Mouse (Mus musculus) midbrain, embryonic 11.5 days (tissue): ENCODE results near the gene Hoxa9. TPM values are rescaled to one million over a fixed set of nuclear protein-coding genes. Genes with fewer than 3 reads are reported as not detected.

Experiments
- ATAC-seq: fragments of 200-750 bp; cut with Nextera tagmentation; 2 replicates; pipeline ENCODE4 v1.8.0; 2017; ENCODE audit warnings: moderate TSS enrichment, moderate library complexity; ENCODE audit not compliant: low FRiP score
- DNase-seq: peaks from one replicate; pipeline ENCODE4 v3.0.0; 2015; ENCODE audit warnings: low spot score; ENCODE audit errors: missing footprints
- H3K27ac ChIP-seq: fragments of 300-500 bp; sonication (generic); 2 replicates; pipeline ENCODE4 v1.5.1; 2014; ENCODE audit warnings: low read depth, low read length
- H3K27me3 ChIP-seq: fragments of 300-500 bp; sonication (generic); 2 replicates; pipeline ENCODE4 v1.6.1; 2014; ENCODE audit warnings: mild to moderate bottlenecking, low read length, moderate library complexity, mixed read lengths; ENCODE audit not compliant: control insufficient read depth, insufficient read depth
- H3K36me3 ChIP-seq: fragments of 300-500 bp; sonication (generic); 2 replicates; pipeline ENCODE4 v1.6.1; 2014; ENCODE audit warnings: mild to moderate bottlenecking, low read length, moderate library complexity, mixed read lengths; ENCODE audit not compliant: control insufficient read depth, insufficient read depth
- H3K4me1 ChIP-seq: fragments of 300-500 bp; sonication (generic); 2 replicates; pipeline ENCODE4 v1.6.1; 2014; ENCODE audit warnings: low read length; ENCODE audit not compliant: control insufficient read depth, insufficient read depth
- H3K4me2 ChIP-seq: fragments of 300-500 bp; sonication (generic); 2 replicates; pipeline ENCODE4 v1.6.1; 2014; ENCODE audit warnings: mild to moderate bottlenecking, moderate library complexity
- H3K4me3 ChIP-seq: fragments of 300-500 bp; sonication (generic); 2 replicates; pipeline ENCODE4 v1.5.1; 2014; ENCODE audit warnings: low read depth, low read length
- H3K9ac ChIP-seq: fragments of 300-500 bp; sonication (generic); 2 replicates; pipeline ENCODE4 v1.6.1; 2014; ENCODE audit warnings: low read length
- H3K9me3 ChIP-seq: fragments of 300-500 bp; sonication (generic); 2 replicates; pipeline ENCODE4 v1.6.1; 2016; ENCODE audit warnings: low read length; ENCODE audit not compliant: control insufficient read depth
- WGBS: fragments of 180-500 bp; shearing (Covaris S2); extraction: QIAGEN DNeasy Blood & Tissue Kit; methylation state at CpG from one replicate; pipeline ENCODE4 v1.1.7; 2014; 5-methylcytosine and 5-hydroxymethylcytosine counted together
- polyA plus RNA-seq: library from polyadenylated mRNA; unstranded; fragments of >200 nt; fragmentation: Nextera tagmentation; extraction: Ambion mirVana; gene quantifications from 2 replicates; pipeline ENCODE4 v1.2.1, GENCODE M21; 2014

Gene Hoxa9
- polyA plus RNA-seq, 1 experiment from 2014 or later = not detected

DNA sequence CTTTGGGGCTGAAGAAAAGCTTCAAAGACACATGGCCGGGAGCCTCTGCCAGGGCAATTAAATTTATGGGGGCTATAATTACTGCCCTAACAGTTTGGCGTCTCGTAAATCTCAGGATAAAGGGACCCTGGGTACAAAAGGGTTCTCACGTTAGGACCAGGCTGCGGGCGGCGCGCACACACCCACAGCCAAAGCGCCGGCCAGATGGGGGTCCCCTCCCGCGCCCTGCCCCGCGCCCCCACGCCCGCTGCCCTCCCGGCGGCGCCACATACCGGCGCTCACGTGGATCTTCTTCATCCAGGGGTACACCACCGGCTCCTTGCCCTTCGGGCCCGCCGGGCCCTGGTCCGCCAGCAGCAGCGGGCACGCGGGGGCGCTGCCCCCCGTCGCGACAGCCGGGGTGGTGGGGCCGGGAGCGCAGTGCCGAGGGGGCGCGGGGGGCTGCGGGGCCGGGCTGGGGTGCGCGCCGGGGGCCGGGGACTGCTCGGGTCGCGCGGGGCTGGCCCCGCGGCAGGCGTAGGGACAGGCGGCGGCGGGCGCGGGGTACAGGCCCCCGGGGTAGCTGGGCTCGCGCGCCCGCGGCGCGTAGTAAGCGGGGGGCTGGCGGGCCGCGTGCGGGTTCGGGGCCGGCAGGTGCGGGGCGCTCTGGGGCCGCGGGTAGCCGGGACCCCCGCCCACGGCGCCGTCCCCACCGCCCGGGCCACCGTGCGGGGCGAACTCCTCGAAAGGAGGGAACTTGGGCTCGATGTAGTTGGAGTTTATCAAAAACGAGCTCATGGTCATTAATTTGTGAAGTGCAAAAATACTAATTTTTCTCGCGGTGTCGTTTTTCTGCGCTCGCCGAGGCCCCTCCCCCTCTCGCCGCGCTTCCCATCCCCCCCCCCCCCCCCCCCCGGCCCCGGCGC lies 39.7 kb downstream of the Hoxa9 start, which contains the start of gene Hoxa4:
Hoxa4 (minus strand) TSS at position 848 of the 905 bp plus-strand sequence.
- ATAC-seq (no peak), DNase-seq (no peak)
- Histone ChIP-seq H3K9ac (no peak within 1 kb of the TSS; the same call in 1 of the 2 replicates), H3K4me1 (peaks cover 10% of the 10 kb centered on the region), H3K4me3 (peak within 1 kb of the TSS; percentile 34), H3K36me3 (no peaks in the 10 kb centered on the region), H3K27ac (no peak within 1 kb of the TSS), H3K4me2 (peak within 1 kb of the TSS; percentile 54), H3K9me3 (no peaks in the 10 kb centered on the region), H3K27me3 (peaks cover 100% of the 10 kb centered on the region)
- WGBS = 1% methylated on average over 85 of the region's 102 CpGs

- Histone ChIP-seq H3K9ac (no peak overlapping the region), H3K4me2 (no peak overlapping the region), H3K9me3 (no peaks in the 10 kb centered on the region), H3K4me1 (peaks cover 10% of the 10 kb centered on the region), H3K36me3 (no peaks in the 10 kb centered on the region), H3K27ac (no peak overlapping the region), H3K27me3 (peaks cover 100% of the 10 kb centered on the region), H3K4me3 (no peak overlapping the region)
- DNase-seq (peak; percentile 95), ATAC-seq (no peak)
- under 1% methylated on average over 23 of the region's 23 CpGs for WGBS
These were observed 40.5 kb downstream of the Hoxa9 start for GRCm38 (mm10) chr6:52190410-52190809.

DNA sequence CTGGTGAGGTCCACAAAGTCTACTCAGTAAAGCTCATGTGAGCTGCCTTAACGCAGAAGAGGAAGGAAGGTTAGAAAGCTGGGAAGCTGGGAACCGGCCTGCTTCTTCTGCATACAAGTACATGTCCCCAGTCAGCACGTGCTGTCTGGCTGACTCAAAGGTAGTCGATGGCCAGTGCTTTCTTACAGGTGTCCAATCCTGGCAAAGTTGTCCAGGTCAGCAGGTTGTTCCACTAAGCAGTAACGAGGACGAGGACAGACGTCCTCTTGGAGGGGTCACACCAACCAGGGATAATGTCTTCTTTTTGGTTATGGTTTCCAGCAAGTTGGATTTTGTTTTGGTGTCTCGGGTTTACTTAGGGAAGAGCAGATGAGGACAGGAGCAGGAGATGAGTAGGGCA lies 41.0 kb downstream of the Hoxa9 start:
- no peak for ATAC-seq
- H3K36me3 ChIP-seq = no peaks in the 10 kb centered on the region
- peaks cover 10% of the 10 kb centered on the region for H3K4me1 ChIP-seq
- no peak overlapping the region for H3K27ac ChIP-seq
- H3K4me2 ChIP-seq = no peak overlapping the region
- no peak overlapping the region for H3K4me3 ChIP-seq
- DNase-seq = no peak
- no peaks in the 10 kb centered on the region for H3K9me3 ChIP-seq
- H3K9ac ChIP-seq = no peak overlapping the region
- 4% methylated on average over 8 of the region's 8 CpGs for WGBS
- peaks cover 100% of the 10 kb centered on the region for H3K27me3 ChIP-seq

- H3K4me3 ChIP-seq = no peak overlapping the region
- no peaks in the 10 kb centered on the region for H3K9me3 ChIP-seq
- peaks cover 100% of the 10 kb centered on the region for H3K27me3 ChIP-seq
- no peaks in the 10 kb centered on the region for H3K36me3 ChIP-seq
- H3K27ac ChIP-seq = no peak overlapping the region
- no peak for DNase-seq
- no peak for ATAC-seq
- no peak overlapping the region for H3K9ac ChIP-seq
- peaks cover 10% of the 10 kb centered on the region for H3K4me1 ChIP-seq
- H3K4me2 ChIP-seq = no peak overlapping the region
- WGBS = 6% methylated on average over 5 of the region's 5 CpGs
These were observed 41.7 kb downstream of the Hoxa9 start for GRCm38 (mm10) chr6:52189172-52189591.

GRCm38 (mm10) chr6:52186500-52186899 lies 44.4 kb downstream of the Hoxa9 start:
- Histone ChIP-seq H3K9ac (no peak overlapping the region), H3K27me3 (peaks cover 100% of the 10 kb centered on the region), H3K27ac (no peak overlapping the region), H3K4me1 (peaks cover 5% of the 10 kb centered on the region), H3K36me3 (no peaks in the 10 kb centered on the region), H3K4me2 (no peak overlapping the region), H3K4me3 (no peak overlapping the region), H3K9me3 (no peaks in the 10 kb centered on the region)
- no peak for ATAC-seq
- DNase-seq = no peak
- WGBS = 18% methylated on average over 1 of the region's 1 CpGs

DNA sequence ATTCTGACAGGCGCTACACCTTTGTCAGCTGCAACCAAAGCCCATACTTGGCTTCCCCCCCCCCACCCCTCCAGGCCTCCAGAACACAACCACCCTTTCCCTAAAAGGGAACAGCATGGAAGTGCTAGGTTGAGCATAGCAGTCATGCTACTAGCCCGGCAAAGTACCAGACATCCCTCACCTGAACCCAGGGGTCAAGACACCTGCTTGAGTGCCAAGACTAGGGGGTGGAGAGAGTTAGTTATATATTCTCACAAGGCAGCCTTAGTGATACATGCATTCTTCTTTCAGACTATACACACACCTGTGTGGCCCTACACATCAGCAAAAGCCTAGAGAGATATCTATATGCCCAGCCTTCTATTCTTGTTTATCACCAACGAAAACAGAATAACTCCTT lies 45.1 kb downstream of the Hoxa9 start:
- Histone ChIP-seq H3K4me3 (no peak overlapping the region), H3K9ac (no peak overlapping the region), H3K9me3 (no peaks in the 10 kb centered on the region), H3K4me1 (no peaks in the 10 kb centered on the region), H3K27me3 (peaks cover 100% of the 10 kb centered on the region), H3K4me2 (no peak overlapping the region), H3K27ac (no peak overlapping the region), H3K36me3 (no peaks in the 10 kb centered on the region)
- ATAC-seq (no peak), DNase-seq (no peak)
- 10% methylated on average over 3 of the region's 3 CpGs for WGBS

DNA sequence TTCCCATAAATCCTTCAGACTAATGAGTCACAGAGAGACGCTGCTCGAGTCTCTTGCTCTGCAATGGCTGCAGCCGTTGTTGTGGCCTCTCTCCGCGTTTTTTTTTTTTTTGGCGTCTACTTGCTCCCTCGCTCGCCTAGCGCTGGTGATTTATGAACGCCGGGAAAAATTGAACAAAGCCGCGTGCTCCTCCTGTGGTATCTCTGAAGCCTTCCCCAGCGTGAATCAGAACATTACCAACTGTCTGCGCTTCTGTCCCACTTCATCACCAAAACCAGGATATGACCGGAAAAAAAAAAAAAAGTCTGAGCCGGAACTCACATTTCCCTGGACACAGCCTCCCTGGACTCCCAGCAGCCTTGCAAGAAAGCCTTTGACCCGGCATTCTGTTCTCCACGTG lies 45.7 kb downstream of the Hoxa9 start:
- ATAC-seq (no peak), DNase-seq (no peak)
- no peak overlapping the region for H3K4me2 ChIP-seq
- no peaks in the 10 kb centered on the region for H3K9me3 ChIP-seq
- under 1% methylated on average over 19 of the region's 19 CpGs for WGBS
- H3K27ac ChIP-seq = no peak overlapping the region
- H3K9ac ChIP-seq = no peak overlapping the region
- H3K36me3 ChIP-seq = no peaks in the 10 kb centered on the region
- peaks cover 100% of the 10 kb centered on the region for H3K27me3 ChIP-seq
- H3K4me3 ChIP-seq = no peak overlapping the region
- no peaks in the 10 kb centered on the region for H3K4me1 ChIP-seq

DNA sequence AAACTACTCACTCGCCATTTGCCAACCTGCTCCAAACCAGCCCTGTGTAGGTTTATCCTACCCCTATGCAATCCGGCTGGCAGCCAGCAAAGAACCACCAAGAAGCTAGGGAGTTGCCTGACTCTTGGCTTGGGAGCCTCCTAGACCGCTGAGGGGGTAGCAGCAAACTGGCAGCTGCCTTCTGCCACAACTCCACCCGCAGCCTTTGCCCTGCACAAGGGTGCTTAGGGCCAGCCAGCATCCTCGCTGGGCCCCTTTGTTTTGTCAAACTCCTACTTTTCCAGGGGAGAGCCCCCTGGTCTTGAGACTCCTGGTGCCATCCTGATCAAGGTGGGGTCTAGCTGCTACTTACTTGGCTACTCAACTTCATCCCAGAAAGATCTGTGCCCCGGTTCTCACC lies 46.2 kb downstream of the Hoxa9 start:
- no peak overlapping the region for H3K27ac ChIP-seq
- H3K9me3 ChIP-seq = no peaks in the 10 kb centered on the region
- H3K9ac ChIP-seq = no peak overlapping the region
- no peak for DNase-seq
- no peak for ATAC-seq
- 3% methylated on average over 6 of the region's 6 CpGs for WGBS
- no peak overlapping the region for H3K4me3 ChIP-seq
- H3K4me1 ChIP-seq = no peaks in the 10 kb centered on the region
- H3K27me3 ChIP-seq = peaks cover 100% of the 10 kb centered on the region
- H3K36me3 ChIP-seq = no peaks in the 10 kb centered on the region
- no peak overlapping the region for H3K4me2 ChIP-seq

GRCm38 (mm10) chr6:52183311-52184080 lies 47.4 kb downstream of the Hoxa9 start:
- Histone ChIP-seq H3K9ac (no peak overlapping the region), H3K9me3 (no peaks in the 10 kb centered on the region), H3K4me1 (no peaks in the 10 kb centered on the region), H3K36me3 (no peaks in the 10 kb centered on the region), H3K4me3 (no peak overlapping the region), H3K27ac (no peak overlapping the region), H3K4me2 (no peak overlapping the region), H3K27me3 (peaks cover 100% of the 10 kb centered on the region)
- whole genome bisulfite sequencing = 8% methylated on average over 10 of the region's 10 CpGs
- ATAC-seq (no peak), DNase-seq (no peak)
